Mouse (Mus musculus) embryonic facial prominence, embryonic 11.5 days (tissue): ENCODE data around the gene Lonp2. TPM values are rescaled to one million over a fixed set of nuclear protein-coding genes. Genes with fewer than 3 reads are reported as not detected.

Experiments
- ATAC-seq: fragments of 200-750 bp; cut with Nextera tagmentation; replicated peaks from 2 replicates; pipeline ENCODE4 v1.8.0; 2017; ENCODE audit warnings: low read depth; ENCODE audit not compliant: insufficient number of reproducible peaks, low FRiP score, low TSS enrichment
- DNase-seq: peaks from one replicate; pipeline ENCODE4 v3.0.0-alpha.2; 2015; ENCODE audit warnings: low spot score
- H3K27ac ChIP-seq: fragments of 300-500 bp; sonication (generic); replicated peaks from 2 replicates; pipeline ENCODE4 v1.5.1; 2014; ENCODE audit warnings: mild to moderate bottlenecking, low read depth, low read length, control low read depth
- H3K27me3 ChIP-seq: fragments of 300-500 bp; sonication (generic); 2 replicates; pipeline ENCODE4 v1.6.1; 2014; ENCODE audit warnings: mild to moderate bottlenecking, low read length, moderate library complexity, mixed read lengths; ENCODE audit not compliant: control insufficient read depth, insufficient read depth
- H3K36me3 ChIP-seq: fragments of 300-500 bp; sonication (generic); replicated peaks from 2 replicates; pipeline ENCODE4 v1.6.1; 2014; ENCODE audit warnings: low read depth, mild to moderate bottlenecking, low read length, moderate library complexity, mixed read lengths; ENCODE audit not compliant: control insufficient read depth, insufficient read depth
- H3K4me1 ChIP-seq: fragments of 300-500 bp; sonication (generic); 2 replicates; pipeline ENCODE4 v1.6.1; 2014; ENCODE audit warnings: low read length, mixed read lengths; ENCODE audit not compliant: control insufficient read depth, insufficient read depth
- H3K4me2 ChIP-seq: fragments of 300-500 bp; sonication (generic); 2 replicates; pipeline ENCODE4 v1.6.1; 2014; ENCODE audit warnings: low read depth, mild to moderate bottlenecking, control low read depth, low read length, moderate library complexity
- H3K4me3 ChIP-seq: fragments of 300-500 bp; sonication (generic); 2 replicates; pipeline ENCODE4 v1.5.1; 2014; ENCODE audit warnings: low read depth, low read length, control low read depth
- H3K9ac ChIP-seq: fragments of 300-500 bp; sonication (generic); replicated peaks from 2 replicates; pipeline ENCODE4 v1.6.1; 2014; ENCODE audit warnings: mild to moderate bottlenecking, control low read depth, low read length
- H3K9me3 ChIP-seq: fragments of 300-500 bp; sonication (generic); replicated peaks from 2 replicates; pipeline ENCODE4 v1.6.1; 2016; ENCODE audit warnings: mild to moderate bottlenecking, low read length, inconsistent platforms, mixed read lengths; ENCODE audit not compliant: control insufficient read depth
- WGBS: fragments of 180-500 bp; shearing (Covaris S2); extraction: QIAGEN DNeasy Blood & Tissue Kit; methylation state at CpG from one replicate; pipeline ENCODE4 v1.1.7; 2014; 5-methylcytosine and 5-hydroxymethylcytosine counted together
- polyA plus RNA-seq: library from polyadenylated mRNA; unstranded; fragments of >200 nt; fragmentation: Nextera tagmentation; extraction: Ambion mirVana; gene quantifications from 2 replicates; pipeline ENCODE4 v1.2.1, GENCODE M21; 2014

Gene Lonp2
- polyA plus RNA-seq, 1 experiment from 2014 or later, result 67.3 TPM

GRCm38 (mm10) chr8:86630212-86630611 is 6.4 kb downstream of the Lonp2 start:
- Histone ChIP-seq H3K4me3 (no peak overlapping the region), H3K27me3 (no peaks in the 10 kb centered on the region), H3K4me1 (no peaks in the 10 kb centered on the region), H3K36me3 (no peaks in the 10 kb centered on the region; the same call in 1 of the 2 replicates), H3K4me2 (no peak overlapping the region), H3K9ac (no peak overlapping the region), H3K27ac (no peak overlapping the region), H3K9me3 (no peaks in the 10 kb centered on the region)
- ATAC-seq (no peak), DNase-seq (no peak)
- 83% methylated on average over 5 of the region's 5 CpGs for WGBS

- Histone ChIP-seq H3K36me3 (no peaks in the 10 kb centered on the region; the same call in 1 of the 2 replicates), H3K9ac (no peak overlapping the region), H3K27ac (no peak overlapping the region), H3K9me3 (no peaks in the 10 kb centered on the region), H3K4me1 (no peaks in the 10 kb centered on the region), H3K4me2 (no peak overlapping the region), H3K4me3 (no peak overlapping the region), H3K27me3 (no peaks in the 10 kb centered on the region)
- DNase-seq (no peak), ATAC-seq (no peak)
- 87% methylated on average over 4 of the region's 4 CpGs for WGBS
Measured at GRCm38 (mm10) chr8:86631395-86631794, 7.6 kb downstream of the Lonp2 start.

- no peak overlapping the region for H3K4me3 ChIP-seq
- H3K9ac ChIP-seq, result no peak overlapping the region
- ATAC-seq (no peak), DNase-seq (no peak)
- no peaks in the 10 kb centered on the region for H3K27me3 ChIP-seq
- H3K9me3 ChIP-seq, result no peaks in the 10 kb centered on the region
- H3K4me2 ChIP-seq, result no peak overlapping the region
- 79% methylated on average over 4 of the region's 4 CpGs for WGBS
- no peaks in the 10 kb centered on the region; the same call in 1 of the 2 replicates for H3K36me3 ChIP-seq
- no peaks in the 10 kb centered on the region for H3K4me1 ChIP-seq
- no peak overlapping the region for H3K27ac ChIP-seq
Measured at GRCm38 (mm10) chr8:86637826-86638225, 14.0 kb downstream of the Lonp2 start.

- no peaks in the 10 kb centered on the region for H3K4me1 ChIP-seq
- no peak overlapping the region for H3K4me2 ChIP-seq
- no peak overlapping the region for H3K27ac ChIP-seq
- H3K36me3 ChIP-seq, result no peaks in the 10 kb centered on the region; the same call in 1 of the 2 replicates
- H3K4me3 ChIP-seq, result no peak overlapping the region
- no peak for ATAC-seq
- no peaks in the 10 kb centered on the region for H3K27me3 ChIP-seq
- H3K9ac ChIP-seq, result no peak overlapping the region
- no peaks in the 10 kb centered on the region for H3K9me3 ChIP-seq
- 83% methylated on average over 4 of the region's 4 CpGs for WGBS
- DNase-seq, result peak; percentile 54
Measured at GRCm38 (mm10) chr8:86638981-86639380, 15.1 kb downstream of the Lonp2 start.

- DNase-seq, result no peak
- WGBS, result 87% methylated on average over 3 of the region's 3 CpGs
- Histone ChIP-seq H3K4me2 (no peak overlapping the region), H3K27me3 (no peaks in the 10 kb centered on the region), H3K9ac (no peak overlapping the region), H3K4me3 (no peak overlapping the region), H3K27ac (no peak overlapping the region), H3K36me3 (no peaks in the 10 kb centered on the region), H3K4me1 (no peaks in the 10 kb centered on the region), H3K9me3 (no peaks in the 10 kb centered on the region)
- no peak for ATAC-seq
Measured at GRCm38 (mm10) chr8:86642682-86643081, 18.8 kb downstream of the Lonp2 start.

- Histone ChIP-seq H3K9me3 (no peaks in the 10 kb centered on the region), H3K9ac (no peak overlapping the region), H3K36me3 (no peaks in the 10 kb centered on the region), H3K4me2 (no peak overlapping the region), H3K4me3 (no peak overlapping the region), H3K4me1 (no peaks in the 10 kb centered on the region), H3K27me3 (no peaks in the 10 kb centered on the region), H3K27ac (no peak overlapping the region)
- WGBS, result 91% methylated on average over 4 of the region's 4 CpGs
- no peak for ATAC-seq
- no peak for DNase-seq
Measured at GRCm38 (mm10) chr8:86644661-86645060, 20.8 kb downstream of the Lonp2 start.

GRCm38 (mm10) chr8:86647771-86648170 is 23.9 kb downstream of the Lonp2 start:
- Histone ChIP-seq H3K9ac (no peak overlapping the region), H3K36me3 (no peaks in the 10 kb centered on the region), H3K27me3 (no peaks in the 10 kb centered on the region), H3K9me3 (no peaks in the 10 kb centered on the region), H3K4me3 (no peak overlapping the region), H3K27ac (no peak overlapping the region), H3K4me1 (no peaks in the 10 kb centered on the region), H3K4me2 (no peak overlapping the region)
- DNase-seq (no peak), ATAC-seq (no peak)
- WGBS, result 90% methylated on average over 3 of the region's 3 CpGs

GRCm38 (mm10) chr8:86651416-86651815 is 27.6 kb downstream of the Lonp2 start:
- H3K4me1 ChIP-seq, result no peaks in the 10 kb centered on the region
- H3K36me3 ChIP-seq, result no peaks in the 10 kb centered on the region
- WGBS, result 85% methylated on average over 5 of the region's 5 CpGs
- no peak overlapping the region for H3K9ac ChIP-seq
- no peaks in the 10 kb centered on the region for H3K27me3 ChIP-seq
- H3K9me3 ChIP-seq, result no peaks in the 10 kb centered on the region
- H3K27ac ChIP-seq, result no peak overlapping the region
- ATAC-seq (no peak), DNase-seq (no peak)
- no peak overlapping the region for H3K4me2 ChIP-seq
- H3K4me3 ChIP-seq, result no peak overlapping the region
